ENCODE assay signal across 10 mouse cellular contexts in the genomic region with DNA sequence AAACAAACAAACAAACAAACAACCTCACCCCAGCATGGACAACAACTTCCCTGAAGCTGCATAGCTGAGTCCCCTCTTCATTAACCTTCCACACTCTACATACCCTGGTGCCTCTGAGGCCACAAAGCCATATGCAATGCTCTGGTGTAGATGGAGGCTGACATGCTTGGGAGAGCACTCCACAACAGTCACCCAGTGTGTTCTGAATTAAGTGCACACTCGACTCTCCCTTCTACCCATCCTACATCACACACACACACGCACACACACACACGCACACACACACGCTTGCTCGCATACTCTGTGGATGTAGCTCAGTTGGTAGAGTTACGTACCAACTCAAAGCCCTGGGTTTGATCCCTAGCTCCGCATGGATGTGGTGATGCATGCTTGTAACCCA.
"Had no signal": no experiment of that assay in that cellular context is flagged by ENCODE, and none has a peak within 500 bp of the region (broad histone marks: within the 10 kb centered on the region; RNA-seq: fewer than 3 reads in every experiment).

No protein-coding gene starts in this region.

- H3K9ac ChIP-seq: limb, embryonic 13.5 days; liver, embryonic 14.5 days; midbrain, embryonic 15.5 days; neural tube, embryonic 12.5 days had no signal

- H3K4me2 ChIP-seq: limb, embryonic 13.5 days; midbrain, embryonic 11.5 days; midbrain, embryonic 15.5 days; neural tube, embryonic 12.5 days had no signal

- H3K4me3 ChIP-seq: limb, embryonic 13.5 days; midbrain, embryonic 15.5 days; neural tube, embryonic 12.5 days had no signal

- H3K27ac ChIP-seq: kidney, postnatal 0 days; limb, embryonic 13.5 days; liver, embryonic 14.5 days; midbrain, embryonic 15.5 days; neural tube, embryonic 12.5 days had no signal

- ATAC-seq: intestine, embryonic 16.5 days; midbrain, embryonic 15.5 days had no signal

- DNase-seq: left cerebral cortex, postnatal 4 days; right cerebral cortex, postnatal 4 days; spleen, adult 18-20 months had no signal

- H3K27me3 ChIP-seq: midbrain, embryonic 15.5 days had no signal

- H3K36me3 ChIP-seq: limb, embryonic 13.5 days; midbrain, embryonic 15.5 days; neural tube, embryonic 12.5 days had no signal

- H3K9me3 ChIP-seq: limb, embryonic 13.5 days; midbrain, embryonic 15.5 days; neural tube, embryonic 12.5 days had no signal
